ENCODE assay signal across 11 mouse cellular contexts in the genomic region with DNA sequence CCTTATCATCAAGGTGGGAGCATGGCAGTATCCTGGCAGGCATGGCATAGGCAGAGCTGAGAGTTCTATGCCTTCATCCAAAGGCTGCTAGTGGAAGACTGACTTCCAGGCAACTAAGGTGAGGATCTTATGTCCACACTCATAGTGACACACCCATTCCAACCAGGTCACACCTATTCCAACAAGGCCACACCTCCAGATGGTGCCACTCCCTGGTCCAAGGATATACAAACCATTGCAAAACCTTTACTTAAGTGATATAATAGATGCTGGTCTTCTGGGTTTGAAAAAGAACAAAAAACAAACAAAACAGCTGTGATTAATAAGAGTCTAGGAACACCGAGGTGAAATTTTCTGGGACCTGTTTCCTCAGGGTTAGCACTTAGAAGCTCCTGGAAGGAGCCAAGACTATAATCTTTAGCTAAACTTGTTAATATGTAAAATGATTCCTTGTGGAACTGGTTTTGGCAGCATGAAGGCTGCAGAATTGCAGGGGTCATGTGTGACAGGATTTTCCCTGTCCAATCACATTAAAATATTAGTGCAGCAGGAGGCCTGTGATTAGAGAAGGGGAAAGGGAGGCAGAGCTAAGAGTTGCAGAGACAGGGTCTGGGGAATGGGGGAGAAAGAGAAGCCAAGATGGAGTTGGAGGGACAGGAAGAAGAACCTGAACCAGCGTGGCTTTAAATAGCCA. TPM values are rescaled to one million over a fixed set of nuclear protein-coding genes. Genes with fewer than 3 reads are reported as not detected.
DNase-seq lines count a peak whose midpoint lies in the region; ATAC-seq and TF ChIP-seq lines count a peak whose summit lies in the region.
"Not testable (repeated sequence)": the region's sequence is repeated elsewhere in the genome, so short reads cannot be mapped to it uniquely, and the experiment has no call there.
"Had no signal": no experiment of that assay in that cellular context is flagged by ENCODE, and none has a peak within 500 bp of the region (broad histone marks: within the 10 kb centered on the region; RNA-seq: fewer than 3 reads in every experiment).

No protein-coding gene starts in this region.

- peak; percentile 80; the same call in 1 of the 2 replicates for ATAC-seq in embryonic facial prominence, embryonic 14.5 days (ENCODE audit: low read depth)
- ATAC-seq in kidney, postnatal 0 days (replicated peaks; ENCODE audit: low FRiP score, low read depth), result peak; percentile 87
- 0 out of 2 replicates have a peak, but pooled peaks have one; percentile 37 for ATAC-seq in stomach, embryonic 14.5 days (ENCODE audit: insufficient number of reproducible peaks, insufficient read depth, low FRiP score, low read depth)
- ATAC-seq in stomach, postnatal 0 days (ENCODE audit: low FRiP score, low TSS enrichment), result peak; percentile 77

- not testable (repeated sequence) for H3K4me2 ChIP-seq in embryonic facial prominence, embryonic 14.5 days (ENCODE audit: low read depth, low read length); kidney, postnatal 0 days (ENCODE audit: low read length); stomach, embryonic 14.5 days (replicated peaks; ENCODE audit: low read depth, low read length); stomach, postnatal 0 days (replicated peaks; ENCODE audit: low read depth)

- not testable (repeated sequence) for TF ChIP-seq EP300 in stomach, postnatal 0 days (optimal IDR thresholded peaks at IDR 0.05)

- H3K27me3 ChIP-seq in embryonic facial prominence, embryonic 14.5 days (replicated peaks; ENCODE audit: control insufficient read depth, insufficient read depth, low read length); kidney, postnatal 0 days (ENCODE audit: insufficient read depth, low read length); stomach, embryonic 14.5 days (ENCODE audit: control insufficient read depth, insufficient read depth, low read length); stomach, postnatal 0 days (ENCODE audit: control insufficient read depth, insufficient read depth, low read length): not testable (repeated sequence)

- H3K9me3 ChIP-seq in embryonic facial prominence, embryonic 14.5 days (ENCODE audit: control insufficient read depth, low read length); kidney, postnatal 0 days (replicated peaks; ENCODE audit: low read length); stomach, embryonic 14.5 days (ENCODE audit: control insufficient read depth, low read depth, low read length); stomach, postnatal 0 days (ENCODE audit: control insufficient read depth, low read length): not testable (repeated sequence)

- DNase-seq in embryonic facial prominence, embryonic 14.5 days (ENCODE audit: low spot score), result peak; percentile 56
- peak; percentile 48 for DNase-seq in kidney, adult 11 months
- DNase-seq in kidney, adult 9 months, result peak; percentile 66
- DNase-seq in kidney, postnatal 0 days (ENCODE audit: low spot score), result peak; percentile 48
- DNase-seq in kidney, postnatal 25 days, result peak; percentile 12 to 51
- peak; percentile 25 for DNase-seq in stomach, postnatal 0 days (ENCODE audit: low spot score)

- H3K9ac ChIP-seq in embryonic facial prominence, embryonic 14.5 days (ENCODE audit: low read depth, low read length); kidney, postnatal 0 days (ENCODE audit: low read depth, low read length); stomach, embryonic 14.5 days (replicated peaks; ENCODE audit: low read depth, low read length); stomach, postnatal 0 days (ENCODE audit: low read length): not testable (repeated sequence)

- not testable (repeated sequence) for TF ChIP-seq CTCF in kidney, postnatal 0 days (IDR thresholded peaks at IDR 0.05; ENCODE audit: low read depth); stomach, postnatal 0 days (IDR thresholded peaks at IDR 0.05; ENCODE audit: low read depth)

- WGBS in embryonic facial prominence, embryonic 14.5 days, result 71% methylated on average over 2 of the region's 2 CpGs
- 58% methylated on average over 2 of the region's 2 CpGs for WGBS in kidney, postnatal 0 days
- WGBS in stomach, embryonic 14.5 days, result 76% methylated on average over 2 of the region's 2 CpGs
- WGBS in stomach, postnatal 0 days, result 61% methylated on average over 2 of the region's 2 CpGs

- not testable (repeated sequence) for H3K4me3 ChIP-seq in embryonic facial prominence, embryonic 14.5 days (ENCODE audit: low read depth, low read length); kidney, postnatal 0 days (replicated peaks; ENCODE audit: low read depth, low read length); stomach, embryonic 14.5 days (ENCODE audit: low read depth, low read length); stomach, postnatal 0 days (ENCODE audit: low read depth, low read length)

- H3K36me3 ChIP-seq in embryonic facial prominence, embryonic 14.5 days (ENCODE audit: control insufficient read depth, insufficient read depth, low read length); kidney, postnatal 0 days (ENCODE audit: insufficient read depth, low read length); stomach, embryonic 14.5 days (ENCODE audit: control insufficient read depth, insufficient read depth, low read length); stomach, postnatal 0 days (ENCODE audit: control insufficient read depth, insufficient read depth, low read length): not testable (repeated sequence)

- H3K4me1 ChIP-seq in embryonic facial prominence, embryonic 14.5 days (ENCODE audit: control insufficient read depth, insufficient read depth, low read length); kidney, postnatal 0 days (replicated peaks; ENCODE audit: insufficient read depth, low read length); stomach, embryonic 14.5 days (ENCODE audit: control insufficient read depth, insufficient read depth, low read length); stomach, postnatal 0 days (replicated peaks; ENCODE audit: control insufficient read depth, insufficient read depth): not testable (repeated sequence)

- H3K27ac ChIP-seq in embryonic facial prominence, embryonic 14.5 days (replicated peaks; ENCODE audit: low read depth, low read length); stomach, embryonic 14.5 days (ENCODE audit: low read length): not testable (repeated sequence)
- peak overlapping the region; percentile 72; the same call in 1 of the 2 replicates for H3K27ac ChIP-seq in kidney, postnatal 0 days
- H3K27ac ChIP-seq in stomach, postnatal 0 days (replicated peaks), result peak overlapping the region; percentile 65

RNA-seq across cellular contexts. Expression of a gene that starts 4.9 kb away (rescaled TPM):
- 9.6 and 10.1 TPM in 2 replicates for polyA plus RNA-seq in embryonic facial prominence, embryonic 14.5 days (2014; fragmentation: Nextera tagmentation; extraction: Ambion mirVana)
- polyA plus RNA-seq in kidney, postnatal 0 days (2015; fragmentation: Nextera tagmentation; extraction: Ambion mirVana), result 8.8 and 9.2 TPM in 2 replicates
- 9.6 and 10.5 TPM in 2 replicates for polyA plus RNA-seq in stomach, embryonic 14.5 days (2014; fragmentation: Nextera tagmentation; extraction: Ambion mirVana)
- polyA plus RNA-seq in stomach, postnatal 0 days (2015; fragmentation: Nextera tagmentation; extraction: Ambion mirVana), result 9.3 and 9.8 TPM in 2 replicates

RNA-seq across cellular contexts. Expression of a gene that starts 18.5 kb away (rescaled TPM):
- polyA plus RNA-seq in embryonic facial prominence, embryonic 14.5 days (2014; fragmentation: Nextera tagmentation; extraction: Ambion mirVana), result 0.22 and 0.61 TPM in 2 replicates
- polyA plus RNA-seq in kidney, postnatal 0 days (2015; fragmentation: Nextera tagmentation; extraction: Ambion mirVana), result 0.26 and 0.41 TPM in 2 replicates
- not detected in 2 replicates for polyA plus RNA-seq in stomach, embryonic 14.5 days (2014; fragmentation: Nextera tagmentation; extraction: Ambion mirVana)
- 0.01 and 0.02 TPM in 2 replicates for polyA plus RNA-seq in stomach, postnatal 0 days (2015; fragmentation: Nextera tagmentation; extraction: Ambion mirVana)
- polyA plus RNA-seq: activated CD4-positive, CD25-positive, alpha-beta regulatory T cell, adult 4 months; embryonic facial prominence, embryonic 10.5 days; forebrain, embryonic 10.5 days; heart, postnatal 0 days had no signal

RNA-seq across cellular contexts. Expression of a gene that starts 36.7 kb away (rescaled TPM):
- 692 and 697 TPM in 2 replicates for polyA plus RNA-seq in embryonic facial prominence, embryonic 14.5 days (2014; fragmentation: Nextera tagmentation; extraction: Ambion mirVana)
- 519 and 548 TPM in 2 replicates for polyA plus RNA-seq in kidney, postnatal 0 days (2015; fragmentation: Nextera tagmentation; extraction: Ambion mirVana)
- polyA plus RNA-seq in stomach, embryonic 14.5 days (2014; fragmentation: Nextera tagmentation; extraction: Ambion mirVana), result 666 and 710 TPM in 2 replicates
- polyA plus RNA-seq in stomach, postnatal 0 days (2015; fragmentation: Nextera tagmentation; extraction: Ambion mirVana), result 411 and 419 TPM in 2 replicates

Comparison
In these comparisons a context has a peak if more than half of its experiments do, and no peak if none do; other contexts are left out.
1. ATAC-seq: peak in every context shown above with its lines; median percentile 87 in kidney, postnatal 0 days; 80 in embryonic facial prominence, embryonic 14.5 days; 77 in stomach, postnatal 0 days; 37 in stomach, embryonic 14.5 days.